Comparison of ENCODE assay signal across 24 mouse cellular contexts in genomic region chr17:28707816-28708215, GRCm38 (mm10). TPM values are rescaled to one million over a fixed set of nuclear protein-coding genes. Genes with fewer than 3 reads are reported as not detected.
DNase-seq lines count a peak whose midpoint lies in the region; ATAC-seq and TF ChIP-seq lines count a peak whose summit lies in the region.
"Had no signal": no experiment of that assay in that cellular context is flagged by ENCODE, and none has a peak within 500 bp of the region (broad histone marks: within the 10 kb centered on the region; RNA-seq: fewer than 3 reads in every experiment).

No protein-coding gene starts in this region.

- H3K4me3 ChIP-seq in gastrocnemius, adult 2 months: no peak overlapping the region
- H3K4me3 ChIP-seq in kidney, embryonic 15.5 days (replicated peaks): no peak overlapping the region
- H3K4me3 ChIP-seq in liver, postnatal 0 days (ENCODE audit: low read depth, low read length): no peak overlapping the region
- H3K4me3 ChIP-seq in bone marrow macrophage, adult 2 months (ENCODE audit: insufficient read depth, low read length): no peak overlapping the region
- H3K4me3 ChIP-seq: forebrain, embryonic 10.5 days; forebrain, embryonic 13.5 days; heart, embryonic 12.5 days; heart, embryonic 15.5 days had no signal

- no peaks in the 10 kb centered on the region for H3K27me3 ChIP-seq in kidney, embryonic 15.5 days
- no peaks in the 10 kb centered on the region for H3K27me3 ChIP-seq in liver, postnatal 0 days (ENCODE audit: insufficient read depth, low read length)
- H3K27me3 ChIP-seq: forebrain, embryonic 13.5 days; heart, embryonic 12.5 days; heart, embryonic 15.5 days had no signal

- intact Hi-C loops in gastrocnemius, adult 2 months (cut with DNase I): loop anchor here (10.0 kb wide), 1 partner anchor 817 kb away; no protein-coding TSS in a partner anchor

- TF ChIP-seq CTCF in gastrocnemius, adult 2 months (IDR thresholded peaks at IDR 0.05): no peak
- TF ChIP-seq CTCF in liver, postnatal 0 days (IDR thresholded peaks at IDR 0.05; ENCODE audit: low read depth): no peak
- TF ChIP-seq CTCF in bone marrow macrophage, adult 2 months (IDR thresholded peaks at IDR 0.05; ENCODE audit: low read depth, low read length): no peak

- H3K36me3 ChIP-seq in kidney, embryonic 15.5 days: peaks cover 4% of the 10 kb centered on the region
- H3K36me3 ChIP-seq in liver, postnatal 0 days (replicated peaks; ENCODE audit: insufficient read depth, low read length): 0 out of 2 replicates have a peak, but pooled peaks cover 2% of the 10 kb centered on the region
- H3K36me3 ChIP-seq: heart, embryonic 15.5 days had no signal

- DNase-seq in gastrocnemius, adult 2 months: peak; percentile 0
- no peak for DNase-seq in gastrocnemius, postnatal 10 days
- peak; percentile 64 for DNase-seq in kidney, adult 9 months
- DNase-seq in liver, postnatal 0 days: no peak
- no peak for DNase-seq in liver
- no peak for DNase-seq in ovary, postnatal 10 days (ENCODE audit: low spot score)
- DNase-seq: adrenal gland, adult 8-10 months; adrenal gland, postnatal 25 days; cerebellum, adult 18-20 months; cerebellum, adult 9-10 months; cerebellum, postnatal 14 days; gastrocnemius, postnatal 25 days; heart, adult 18-20 months; heart, postnatal 10 days; heart, postnatal 4 days had no signal

- no peak overlapping the region for H3K4me2 ChIP-seq in kidney, embryonic 15.5 days
- H3K4me2 ChIP-seq in liver, postnatal 0 days (ENCODE audit: low read depth, low read length): no peak overlapping the region
- H3K4me2 ChIP-seq: forebrain, embryonic 13.5 days; heart, embryonic 12.5 days; heart, embryonic 15.5 days; hindbrain, embryonic 14.5 days had no signal

- H3K9me3 ChIP-seq in kidney, embryonic 15.5 days (replicated peaks): no peaks in the 10 kb centered on the region
- H3K9me3 ChIP-seq in liver, postnatal 0 days (ENCODE audit: low read length): no peaks in the 10 kb centered on the region
- H3K9me3 ChIP-seq: forebrain, embryonic 10.5 days; forebrain, embryonic 13.5 days; heart, embryonic 12.5 days; heart, embryonic 15.5 days had no signal

- 86% methylated on average over 2 of the region's 2 CpGs for WGBS in kidney, embryonic 15.5 days
- WGBS in liver, postnatal 0 days (ENCODE audit: insufficient replicate concordance): 60% methylated on average over 2 of the region's 2 CpGs

- no peak for TF ChIP-seq POLR2A in bone marrow macrophage, adult 2 months (IDR thresholded peaks at IDR 0.05; ENCODE audit: borderline replicate concordance, low read depth, low read length)

- H3K27ac ChIP-seq in gastrocnemius, adult 2 months: peak overlapping the region; percentile 84
- H3K27ac ChIP-seq in kidney, embryonic 15.5 days: no peak overlapping the region
- H3K27ac ChIP-seq in liver, postnatal 0 days (ENCODE audit: low read depth): peak overlapping the region; percentile 71
- H3K27ac ChIP-seq in bone marrow macrophage, adult 2 months (ENCODE audit: insufficient read depth, low read depth, low read length): peak overlapping the region; percentile 99
- H3K27ac ChIP-seq: forebrain, embryonic 10.5 days; forebrain, embryonic 13.5 days; heart, embryonic 15.5 days; hindbrain, embryonic 14.5 days had no signal

- H3K9ac ChIP-seq in kidney, embryonic 15.5 days: no peak overlapping the region
- H3K9ac ChIP-seq in liver, postnatal 0 days (replicated peaks): no peak overlapping the region
- H3K9ac ChIP-seq: forebrain, embryonic 13.5 days; heart, embryonic 12.5 days; heart, embryonic 15.5 days; hindbrain, embryonic 14.5 days had no signal

- peaks cover 42% of the 10 kb centered on the region for H3K4me1 ChIP-seq in kidney, embryonic 15.5 days
- peaks cover 46% of the 10 kb centered on the region for H3K4me1 ChIP-seq in liver, postnatal 0 days (ENCODE audit: insufficient read depth)
- peaks cover 66% of the 10 kb centered on the region for H3K4me1 ChIP-seq in bone marrow macrophage, adult 2 months (ENCODE audit: control insufficient read depth, insufficient read depth, low read length)
- H3K4me1 ChIP-seq: forebrain, embryonic 13.5 days had no signal

- no peak for TF ChIP-seq EP300 in liver, postnatal 0 days (IDR thresholded peaks at IDR 0.05; ENCODE audit: low read depth)

- no peak for ATAC-seq in kidney, embryonic 15.5 days (replicated peaks; ENCODE audit: low FRiP score)
- ATAC-seq in liver, postnatal 0 days: no peak
- ATAC-seq: activated CD4-positive, CD25-positive, alpha-beta regulatory T cell, adult 4 months; forebrain, embryonic 13.5 days; forebrain, embryonic 16.5 days had no signal

RNA-seq across cellular contexts. Expression of gene Mapk14, which starts 16.7 kb away (rescaled TPM):
- total RNA-seq in gastrocnemius, adult 2 months (2021): 10 to 100 TPM; 87.8 to 99.6 TPM
- total RNA-seq in gastrocnemius, postnatal 10 days (2021): 10 to 100 TPM; 59.8 to 62.8 TPM
- 43.6 and 47.3 TPM in 2 replicates for polyA plus RNA-seq in kidney, embryonic 15.5 days (2015; fragmentation: Nextera tagmentation; extraction: Ambion mirVana)
- polyA plus RNA-seq in liver, postnatal 0 days (2015; fragmentation: Nextera tagmentation; extraction: Ambion mirVana): 23.6 and 24.5 TPM in 2 replicates
- polyA plus RNA-seq in bone marrow macrophage, adult 2 months (2012; ENCODE audit: insufficient read depth, insufficient read length, missing spikeins): 192 and 195 TPM in 2 replicates

RNA-seq across cellular contexts. Expression of gene Slc26a8, which starts 17.8 kb away (rescaled TPM):
- total RNA-seq in gastrocnemius, adult 2 months (2021): under 1 TPM; 0.38 to 0.50 TPM
- 1 to 10 TPM; 1.2 TPM for total RNA-seq in gastrocnemius, postnatal 10 days (2021)
- polyA plus RNA-seq in kidney, embryonic 15.5 days (2015; fragmentation: Nextera tagmentation; extraction: Ambion mirVana): 0.75 and 0.85 TPM in 2 replicates
- 0.32 and 0.51 TPM in 2 replicates for polyA plus RNA-seq in liver, postnatal 0 days (2015; fragmentation: Nextera tagmentation; extraction: Ambion mirVana)
- 0.95 TPM in 1 of 2 replicates, not detected in the other for polyA plus RNA-seq in bone marrow macrophage, adult 2 months (2012; ENCODE audit: insufficient read depth, insufficient read length, missing spikeins)
- polyA plus RNA-seq: activated CD4-positive, CD25-positive, alpha-beta regulatory T cell, adult 4 months had no signal

RNA-seq across cellular contexts. Expression of gene AC170998.1, which starts 18.1 kb away (rescaled TPM):
- total RNA-seq in gastrocnemius, adult 2 months (2021): under 1 TPM; 0.39 to 0.71 TPM
- under 1 TPM in 1 of 2 experiments, not detected in 1; 0.93 TPM for total RNA-seq in gastrocnemius, postnatal 10 days (2021)
- 3.1 and 4.0 TPM in 2 replicates for polyA plus RNA-seq in kidney, embryonic 15.5 days (2015; fragmentation: Nextera tagmentation; extraction: Ambion mirVana)
- 0.80 and 1.1 TPM in 2 replicates for polyA plus RNA-seq in liver, postnatal 0 days (2015; fragmentation: Nextera tagmentation; extraction: Ambion mirVana)
- polyA plus RNA-seq in bone marrow macrophage, adult 2 months (2012; ENCODE audit: insufficient read depth, insufficient read length, missing spikeins): 4.0 and 11.4 TPM in 2 replicates

Comparison
In these comparisons a context has a peak if more than half of its experiments do, and no peak if none do; other contexts are left out.
1. DNase-seq: peak in gastrocnemius, adult 2 months (single experiment) and kidney, adult 9 months (single experiment); none in gastrocnemius, postnatal 10 days (single experiment), liver, postnatal 0 days (single experiment), liver (single experiment) and ovary, postnatal 10 days (single experiment).